Mouse (Mus musculus): ENCODE results near the gene Rtkn. TPM values are rescaled to one million over a fixed set of nuclear protein-coding genes. Genes with fewer than 3 reads are reported as not detected.

Rtkn gene
- total RNA-seq, 2 experiments from 2014 or later, result 5.1 to 14.0 TPM

GRCm38 (mm10) chr6:83137576-83137950, 2.3 kb downstream of the Rtkn start:
- DNase-seq, result peak; percentile 93 to 97

GRCm38 (mm10) chr6:83138056-83138455, 2.8 kb downstream of the Rtkn start:
- no peak for DNase-seq

DNA sequence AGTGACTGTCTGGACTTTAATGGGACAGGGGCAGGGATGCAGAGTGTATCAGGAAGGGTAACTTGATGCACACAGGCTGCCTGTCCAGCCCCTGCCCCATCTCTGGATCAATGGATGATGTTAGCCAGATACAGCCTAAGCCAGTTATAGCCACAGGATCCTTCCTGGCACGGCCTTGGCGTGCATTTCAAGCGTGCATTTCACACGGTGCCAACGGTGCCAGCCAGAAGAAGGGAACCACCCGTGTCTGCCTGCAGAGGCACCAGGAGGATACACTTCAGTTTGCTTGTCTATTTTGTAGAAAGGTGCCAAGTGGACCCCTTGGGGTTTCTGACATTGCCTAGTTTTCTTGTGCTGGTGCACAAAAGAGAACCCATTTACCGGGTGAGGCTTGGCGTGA, 4.8 kb downstream of the Rtkn start:
- no peak for DNase-seq

DNA sequence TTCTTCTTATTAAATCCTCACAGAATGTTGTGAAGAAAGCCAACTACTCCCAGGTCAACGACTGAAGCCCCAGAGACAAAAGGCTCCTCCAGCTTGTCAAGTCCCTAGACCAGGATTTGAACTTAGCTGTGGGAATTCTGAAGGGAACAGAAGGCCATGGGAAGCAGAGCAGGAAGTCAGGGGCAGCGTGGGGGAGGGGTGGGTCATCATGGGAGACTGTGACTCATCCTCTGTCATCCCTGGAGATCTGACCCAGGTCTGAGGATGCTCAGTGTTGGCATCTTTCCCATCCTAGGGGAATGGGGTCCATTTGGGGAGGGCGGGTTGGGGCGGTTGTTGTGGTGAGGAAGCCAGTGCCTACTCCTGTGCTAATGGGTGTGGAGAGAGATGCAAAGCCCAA, 6.4 kb downstream of the Rtkn start:
- no peak for DNase-seq

DNA sequence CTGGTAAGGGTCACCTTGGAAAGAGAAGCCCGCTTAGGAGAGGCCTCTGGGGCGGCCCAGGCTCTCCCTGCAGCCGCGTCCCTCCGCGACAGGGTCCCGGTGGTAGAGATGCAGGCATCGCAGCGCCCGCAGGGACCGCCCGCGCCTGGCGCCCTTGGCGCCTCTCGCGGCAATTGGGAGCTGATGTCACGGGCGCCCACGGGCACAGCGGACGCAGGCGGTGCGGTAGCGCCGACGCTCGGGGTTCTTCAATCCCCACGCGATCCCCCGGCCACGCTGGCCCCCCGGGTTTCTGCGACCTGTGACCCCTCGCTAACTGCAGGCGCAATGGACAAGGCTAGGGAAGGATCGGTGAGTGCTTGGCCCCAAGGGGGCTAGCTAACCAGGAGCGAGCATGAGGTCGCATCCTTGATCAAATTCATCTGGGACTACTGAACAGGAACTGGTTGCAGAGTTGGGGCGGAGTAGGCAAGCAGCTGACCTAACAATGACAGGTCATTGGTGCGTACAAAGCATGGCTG, 7.0 kb downstream of the Rtkn start:
- DNase-seq, result peak in 1 of 2 experiments; percentile 18

- no peak for DNase-seq
Observed at GRCm38 (mm10) chr6:83142886-83143285, 7.6 kb downstream of the Rtkn start.

- DNase-seq, result no peak
Observed at GRCm38 (mm10) chr6:83145209-83145608, 9.9 kb downstream of the Rtkn start.

- no peak for DNase-seq
Observed at GRCm38 (mm10) chr6:83145805-83146204, 10.5 kb downstream of the Rtkn start.

DNA sequence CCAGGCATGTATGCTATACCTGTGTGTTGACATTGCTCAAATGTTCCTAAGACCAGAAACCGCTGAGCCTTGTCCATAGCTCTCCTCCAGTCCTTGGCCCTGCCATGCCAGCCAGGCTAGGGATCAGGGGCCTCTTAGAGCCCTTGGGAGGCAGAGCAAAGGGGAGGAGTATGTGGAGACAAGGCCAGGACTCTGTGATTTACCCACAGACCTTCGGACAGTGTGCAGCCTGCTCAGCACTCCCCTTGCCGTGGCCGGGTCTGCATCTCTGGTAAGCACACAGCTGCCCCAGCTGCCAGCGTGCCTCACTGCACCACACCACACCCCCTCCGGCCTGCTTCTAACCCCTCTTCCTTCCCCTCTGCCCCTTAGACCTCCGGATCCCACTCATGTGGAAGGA, 12.0 kb downstream of the Rtkn start:
- DNase-seq, result peak; percentile 56 to 59

GRCm38 (mm10) chr6:83151721-83152120, 16.5 kb downstream of the Rtkn start:
- no peak for DNase-seq

GRCm38 (mm10) chr6:83153038-83153437, 17.8 kb downstream of the Rtkn start:
- DNase-seq, result no peak

- no peak for DNase-seq
Observed at GRCm38 (mm10) chr6:83153485-83153884, 18.2 kb downstream of the Rtkn start.

DNA sequence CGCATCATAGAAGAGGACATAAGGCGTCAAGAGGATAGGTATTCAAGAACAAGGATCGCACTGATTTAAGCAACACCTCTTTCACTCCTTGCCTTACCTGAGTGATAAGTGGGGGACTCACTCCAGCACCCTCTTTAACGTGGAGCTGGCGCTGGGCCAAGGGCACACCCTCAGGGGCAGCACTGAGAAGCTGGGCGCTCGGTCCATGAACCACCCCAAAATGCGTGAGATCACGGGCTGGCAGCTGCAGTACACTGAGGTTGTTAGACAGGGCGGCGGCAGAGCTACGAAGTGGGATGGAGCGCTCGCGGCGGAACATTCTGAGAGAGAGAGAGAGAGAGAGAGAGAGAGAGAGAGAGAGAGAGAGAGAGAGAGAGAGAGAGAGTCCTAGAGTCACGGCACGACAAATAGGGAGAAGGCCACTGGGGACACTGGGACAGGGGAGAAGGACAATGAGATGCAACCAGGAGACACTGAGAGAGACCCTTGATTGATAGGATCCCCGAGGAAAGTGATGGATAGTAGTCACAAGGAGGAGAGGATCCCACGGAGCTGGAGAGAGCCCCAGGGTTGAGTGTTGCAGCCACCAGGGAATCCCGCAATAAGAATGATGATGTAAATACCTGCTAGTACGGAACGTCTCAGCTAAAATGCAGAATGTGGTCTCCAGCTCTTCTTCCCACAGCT, 20.4 kb downstream of the Rtkn start:
- no peak for DNase-seq

DNA sequence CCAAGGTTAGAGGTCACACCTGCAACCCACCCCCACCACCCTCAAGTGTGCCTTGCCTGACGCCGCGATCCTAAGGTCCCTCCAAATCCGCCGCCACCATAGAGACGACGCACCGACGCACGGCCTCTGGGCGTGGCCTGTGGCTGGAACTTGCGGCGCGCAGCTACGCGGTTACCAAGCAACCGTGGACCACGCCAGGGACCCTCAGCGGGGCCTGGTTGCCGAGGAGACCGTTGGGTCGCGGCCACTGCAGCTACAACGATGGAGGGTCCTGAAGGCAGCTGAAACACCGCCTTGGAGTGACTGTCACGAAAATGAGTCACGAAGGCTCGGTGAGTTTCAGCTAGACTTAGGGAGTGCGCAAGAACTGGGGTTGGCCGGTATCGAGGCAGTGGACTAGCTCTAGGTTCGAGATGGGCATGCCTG, 21.0 kb downstream of the Rtkn start, which contains the start of the genes Wdr54 and 1700003E16Rik:
TSS of gene Wdr54 (minus strand) at position 139 of the 426 bp plus-strand sequence.
TSS of gene 1700003E16Rik (plus strand) at position 146 of the 426 bp plus-strand sequence.
- peak; percentile 75 to 79 for DNase-seq

DNA sequence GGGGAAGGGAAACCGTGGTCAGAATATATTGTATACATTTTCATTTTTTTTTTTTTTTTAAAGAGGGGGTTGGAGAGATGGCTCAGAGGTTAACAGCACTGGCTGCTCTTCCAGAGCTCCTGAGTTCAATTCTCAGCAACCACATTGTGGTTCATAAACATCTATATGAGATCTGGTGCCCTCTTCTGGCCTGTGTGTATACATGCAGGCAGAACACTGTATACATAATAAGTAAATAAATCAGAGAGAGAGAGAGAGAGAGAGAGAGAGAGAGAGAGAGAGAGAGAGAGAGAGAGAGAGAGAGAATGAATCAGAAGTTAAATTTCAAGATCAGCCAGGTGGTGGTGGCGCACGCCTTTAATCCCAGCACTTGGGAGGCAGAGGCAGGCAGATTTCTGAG, 24.2 kb downstream of the Rtkn start:
- DNase-seq, result peak in 1 of 2 experiments; percentile 62

DNA sequence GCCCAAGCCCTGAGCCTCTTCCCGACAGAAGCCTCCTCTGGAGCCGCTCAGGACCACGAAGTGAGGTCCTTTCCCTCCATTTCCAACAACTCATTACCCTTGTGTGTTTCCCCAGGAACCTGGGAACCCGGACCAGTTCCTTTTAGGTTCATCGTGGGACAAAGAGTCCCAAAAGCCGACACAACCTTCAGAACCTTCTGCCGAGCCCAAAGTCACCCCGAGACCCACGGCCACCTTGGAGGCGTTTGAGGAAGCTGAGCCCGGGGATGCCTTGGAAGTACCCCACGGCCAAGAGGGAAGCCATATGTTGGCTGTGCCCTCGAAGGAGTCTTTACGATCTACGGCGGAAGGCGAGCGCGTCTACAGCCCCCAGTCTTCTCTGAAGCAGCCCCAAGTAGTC, 26.2 kb downstream of the Rtkn start:
- DNase-seq, result no peak

GRCm38 (mm10) chr6:83161921-83162641, 26.8 kb downstream of the Rtkn start:
- DNase-seq, result peak; percentile 53 to 71

DNA sequence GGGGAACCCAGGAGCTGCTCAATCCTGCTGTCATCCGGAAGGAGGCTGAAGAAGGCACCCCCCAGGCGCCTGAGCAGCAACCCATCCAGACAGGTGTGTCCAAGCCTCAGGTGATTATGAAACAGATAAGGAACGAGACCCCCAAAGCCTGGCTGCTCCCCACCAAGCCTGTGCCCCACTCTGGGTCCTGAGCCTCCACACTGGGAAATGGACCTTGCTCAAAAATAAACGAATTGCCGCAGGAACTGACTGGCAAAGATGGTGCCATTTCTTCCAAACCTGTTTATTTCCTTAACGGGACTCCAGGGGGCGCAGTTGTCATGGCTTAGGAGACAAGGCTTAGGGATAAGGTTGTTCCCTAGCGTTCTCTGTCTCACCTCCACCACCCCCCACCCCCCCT, 27.4 kb downstream of the Rtkn start:
- DNase-seq, result peak; percentile 71 to 79

DNA sequence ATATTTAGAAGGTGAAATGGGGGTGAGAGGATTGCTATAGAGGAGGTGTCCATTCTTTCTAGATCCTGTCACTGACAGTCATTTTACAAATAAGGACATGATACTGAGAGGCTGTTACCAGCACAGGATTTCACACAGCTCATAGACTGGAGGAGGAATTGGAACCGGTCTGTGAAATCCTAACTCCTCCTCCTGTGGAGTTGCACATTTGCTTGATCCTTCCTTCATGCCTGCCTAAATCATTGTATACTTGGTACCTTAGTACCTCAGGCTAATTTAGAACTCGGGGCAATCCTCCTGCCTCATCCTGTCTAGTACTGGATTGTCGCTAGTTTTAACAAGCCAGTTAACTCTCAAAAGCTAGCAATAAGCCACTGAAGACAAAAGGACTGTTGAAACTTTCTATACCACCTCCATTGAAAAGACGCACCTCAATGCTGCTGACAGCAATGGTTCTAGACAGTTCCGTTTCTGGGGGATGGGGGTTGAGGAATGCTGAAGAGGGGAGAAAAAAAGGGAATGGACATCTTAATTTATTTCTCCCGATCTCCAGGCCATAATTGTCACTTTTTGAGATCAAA, 29.9 kb downstream of the Rtkn start:
- DNase-seq, result no peak

- peak; percentile 96 to 97 for DNase-seq
Observed at GRCm38 (mm10) chr6:83165607-83166242, 30.5 kb downstream of the Rtkn start, which contains the start of gene Dctn1. Gene Dctn1 (plus strand): TSS chr6:83165920.

GRCm38 (mm10) chr6:83166243-83166630, 31.0 kb downstream of the Rtkn start:
- no peak for DNase-seq

GRCm38 (mm10) chr6:83169872-83170271, 34.6 kb downstream of the Rtkn start:
- DNase-seq, result peak; percentile 56 to 72

Measured in adrenal gland, postnatal 36 days (tissue).